Mouse (Mus musculus) frontal cortex, postnatal 25 days (tissue): ENCODE data around the gene Tbrg4.
"Not testable (repeated sequence)": the region's sequence is repeated elsewhere in the genome, so short reads cannot be mapped to it uniquely, and the experiment has no call there.

ENCODE experiments used
- DNase-seq, 2 experiments: peaks; one replicate each; pipeline ENCODE4 v3.0.0; 2022; ENCODE audit warnings: low spot score in 2 of 2

The Tbrg4 gene

DNA sequence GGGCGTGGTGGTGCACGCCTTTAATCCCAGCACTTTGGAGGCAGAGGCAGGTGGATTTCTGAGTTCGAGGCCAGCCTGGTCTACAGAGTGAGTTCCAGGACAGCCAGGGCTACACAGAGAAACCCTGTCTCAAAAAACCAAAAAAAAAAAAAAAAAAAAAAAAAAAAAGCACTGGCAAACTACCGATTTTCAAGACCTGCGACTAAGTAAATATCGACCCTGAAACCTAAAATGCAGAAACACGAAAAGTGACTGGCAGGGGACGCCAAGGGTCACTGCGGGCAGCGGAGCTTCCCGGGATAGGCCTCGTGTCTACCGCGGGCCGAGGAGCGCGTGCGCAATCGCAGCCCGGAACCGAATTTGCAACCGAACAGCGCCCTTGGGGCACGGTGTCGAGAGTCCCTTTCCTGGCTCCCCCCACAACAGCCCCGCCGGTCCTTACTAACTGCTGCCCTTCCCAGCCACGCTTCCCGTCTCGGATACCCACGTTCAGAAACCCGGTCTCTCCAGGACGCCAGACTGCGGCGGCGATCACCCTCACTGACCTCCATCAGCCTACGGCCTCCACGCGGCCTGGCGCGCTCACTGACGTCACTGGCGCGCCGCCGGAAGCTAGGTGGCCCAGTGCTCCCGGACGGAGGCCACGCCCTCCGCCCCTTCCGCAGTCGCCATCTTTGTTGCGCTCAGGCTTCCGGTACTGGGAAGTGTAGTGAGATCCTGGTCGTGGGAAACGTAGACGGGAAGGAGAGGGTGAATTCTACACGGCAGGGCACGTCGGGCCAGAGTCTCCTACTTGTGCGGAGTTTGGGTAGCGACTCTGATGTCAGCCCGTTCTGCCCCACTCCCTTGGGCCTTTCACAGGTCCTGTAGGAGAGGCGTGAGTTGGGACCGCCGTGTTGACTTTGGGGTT lies at the start of gene Tbrg4:
Gene Tbrg4, minus strand, starts transcription at position 590 of the 910 bp plus-strand sequence.
- DNase-seq: peak; percentile 83 to 92

DNA sequence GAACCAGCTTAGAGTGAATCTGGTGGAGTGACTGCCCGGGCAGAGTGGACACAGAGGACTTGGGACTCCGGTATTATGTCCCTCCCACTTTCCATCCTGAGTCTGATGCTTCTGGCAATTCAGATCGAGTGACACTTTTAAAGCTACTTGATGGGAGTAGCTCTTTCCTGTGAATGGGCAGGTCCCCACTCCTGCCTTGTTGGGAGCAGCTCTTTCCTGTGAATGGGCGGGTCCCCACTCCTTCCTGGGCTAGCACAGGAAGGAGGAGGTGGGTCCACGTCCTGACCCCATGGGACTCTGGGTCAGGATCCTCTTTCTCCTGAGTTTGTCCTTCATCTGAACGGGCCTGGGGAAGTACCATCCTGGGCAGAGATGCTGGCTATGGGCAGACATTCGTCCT lies 49.5 kb upstream of the Tbrg4 start:
- no peak for DNase-seq

DNA sequence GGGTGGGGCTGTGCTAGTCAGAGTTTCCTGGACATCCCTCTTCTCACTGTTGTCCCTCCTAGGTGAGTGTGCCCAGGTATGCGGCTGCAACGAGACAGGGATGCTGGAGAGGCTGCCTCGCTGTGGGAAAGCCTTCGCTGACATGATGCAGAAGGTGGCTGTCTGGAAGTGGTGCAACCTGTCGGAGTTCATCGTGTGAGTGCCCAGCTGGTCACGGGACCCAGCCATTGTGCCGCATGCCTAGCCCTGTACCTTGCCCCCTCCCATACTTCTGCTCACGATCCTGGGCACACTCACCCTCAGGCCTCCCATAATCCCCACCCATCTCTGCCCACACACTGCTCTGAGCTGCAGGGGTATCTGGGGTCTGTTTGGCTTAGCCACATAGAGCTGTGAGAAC lies 48.8 kb upstream of the Tbrg4 start:
- no peak for DNase-seq

DNA sequence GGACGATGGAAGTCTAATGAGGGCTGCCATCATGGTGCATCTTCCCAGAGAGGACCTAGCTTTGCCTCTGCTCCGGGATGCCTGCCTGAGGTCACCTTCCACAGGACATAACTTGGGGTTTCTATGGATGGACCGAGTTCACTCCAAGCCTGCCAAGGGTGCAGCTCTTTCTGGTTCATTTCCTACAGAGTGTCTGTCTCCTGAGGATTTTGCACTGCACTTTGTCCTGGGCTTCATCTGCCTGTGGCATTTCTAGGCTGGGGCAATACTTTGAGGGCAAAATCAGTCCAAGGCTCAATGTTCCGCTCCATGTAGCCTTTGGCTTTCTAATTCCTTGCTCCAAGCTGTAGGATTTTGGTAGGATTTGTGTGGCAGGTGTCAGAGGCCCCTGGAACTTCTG lies 45.0 kb upstream of the Tbrg4 start:
- DNase-seq: no peak

DNA sequence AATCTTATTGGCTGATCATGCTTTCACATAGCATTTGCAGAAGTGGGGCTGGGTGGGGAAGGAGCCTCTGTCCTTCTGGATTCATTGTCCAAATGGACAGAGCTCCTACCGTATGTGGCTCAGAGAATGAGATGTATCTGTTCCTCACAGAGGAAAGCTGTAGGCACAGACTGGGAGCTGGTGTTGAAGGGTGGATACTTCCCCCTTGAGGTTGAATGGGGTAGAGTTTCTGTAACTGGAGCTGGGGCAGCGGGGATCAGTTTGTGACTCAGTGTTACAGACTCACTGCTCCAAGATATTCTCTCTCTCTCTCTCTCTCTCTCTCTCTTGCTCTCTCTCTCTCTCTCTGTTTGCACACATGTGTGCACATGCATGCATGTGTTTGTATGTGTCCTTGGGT lies 44.2 kb upstream of the Tbrg4 start:
- no peak for DNase-seq

DNA sequence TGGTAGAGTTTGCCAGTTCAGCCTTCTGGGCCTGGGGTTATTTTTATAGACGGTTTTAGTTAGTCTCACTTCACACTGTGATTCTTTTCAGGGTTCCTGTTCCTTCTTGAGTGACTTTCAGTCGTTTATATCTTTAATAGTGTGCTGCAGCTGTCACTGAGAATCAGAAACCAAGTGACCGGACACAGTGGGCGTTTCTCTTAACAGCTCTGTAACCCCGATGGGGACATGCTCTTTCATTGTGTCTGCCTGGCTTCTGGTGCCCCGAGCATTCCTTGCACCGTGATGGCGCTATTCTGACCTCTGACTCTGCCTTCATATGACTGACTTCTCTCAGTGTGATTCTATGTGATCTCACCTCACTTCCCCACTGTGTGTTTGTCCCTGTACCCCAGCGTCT lies 43.2 kb upstream of the Tbrg4 start:
- DNase-seq: no peak

DNA sequence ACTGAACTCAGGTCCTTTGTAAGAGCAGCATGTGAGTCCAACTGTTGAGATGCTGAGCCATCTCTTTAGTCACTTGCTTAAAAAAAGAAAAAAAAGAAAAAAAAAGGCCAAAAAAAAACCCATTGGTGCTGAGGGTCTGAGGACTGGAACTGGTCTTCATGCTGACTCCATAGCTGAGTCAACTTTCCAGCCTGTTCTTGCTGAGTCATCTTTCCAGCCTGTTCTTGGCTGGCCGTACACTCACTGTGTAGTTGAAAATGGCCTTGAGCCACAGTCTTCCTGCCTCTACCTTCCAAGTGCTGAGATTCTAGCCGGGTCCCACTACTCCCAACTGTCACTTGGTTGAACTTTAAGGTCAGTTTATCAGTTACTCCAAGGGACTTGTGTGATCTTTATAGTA lies 40.8 kb upstream of the Tbrg4 start:
- no peak for DNase-seq

DNA sequence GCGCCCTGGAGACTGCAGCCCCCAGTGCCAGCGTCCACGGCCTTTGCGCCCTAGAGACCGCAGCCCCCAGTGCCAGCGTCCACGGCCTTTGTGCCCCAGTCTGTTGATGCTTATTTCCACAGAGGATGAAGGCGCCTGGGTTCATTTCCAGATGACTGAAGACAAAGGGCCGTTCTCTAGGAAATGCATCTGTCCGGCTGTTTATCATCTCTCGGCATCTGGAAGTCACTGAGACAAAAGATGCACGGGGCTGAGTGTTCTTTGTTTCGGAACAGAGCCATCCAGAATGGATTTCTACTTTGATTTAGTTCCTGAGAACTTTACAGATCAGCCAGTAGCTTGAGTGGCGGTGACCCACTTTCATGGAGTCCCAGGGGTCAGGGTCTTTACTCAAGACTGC lies 35.3 kb upstream of the Tbrg4 start:
- DNase-seq: no peak

DNA sequence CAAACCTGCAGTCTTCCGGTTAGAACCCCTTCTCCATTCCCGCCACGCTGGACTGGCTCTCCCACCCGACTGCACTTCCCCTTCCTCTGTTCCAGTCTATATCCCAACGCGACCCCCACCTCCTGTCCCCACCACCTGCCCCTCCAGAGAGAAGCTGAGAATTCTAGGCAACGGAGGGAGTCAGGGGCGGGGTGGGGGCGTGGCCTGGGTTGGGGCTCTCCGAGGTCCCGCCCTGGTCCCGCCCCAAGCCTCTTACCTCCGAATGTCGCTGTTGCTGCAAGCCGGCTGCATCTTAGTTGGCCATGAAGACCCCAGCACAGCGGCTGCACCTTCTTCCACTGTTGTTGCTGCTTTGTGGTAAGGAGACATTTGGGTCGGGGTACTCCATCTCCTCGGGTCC lies 32.4 kb upstream of the Tbrg4 start, which contains the start of gene Ramp3:
Gene Ramp3, plus strand, starts transcription at position 251 of the 400 bp plus-strand sequence.
- no peak for DNase-seq

DNA sequence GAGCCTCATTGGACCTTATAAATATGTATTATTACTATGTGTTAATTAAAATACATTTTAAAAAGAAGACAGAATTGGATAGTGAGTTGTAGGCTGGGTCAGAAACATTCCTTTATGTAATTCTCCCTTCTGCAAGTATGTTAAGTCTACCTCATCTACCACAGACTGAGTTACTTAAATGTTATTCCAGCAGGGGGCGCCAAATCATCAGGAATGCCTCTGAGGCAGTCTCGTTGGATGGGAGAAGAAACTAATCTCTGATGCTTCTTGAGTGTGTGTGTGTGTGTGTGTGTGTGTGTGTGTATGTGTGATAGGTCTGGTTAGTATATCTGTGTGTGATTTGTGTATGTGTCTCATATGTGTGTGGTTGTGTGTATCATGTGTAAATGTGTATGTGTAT lies 29.0 kb upstream of the Tbrg4 start:
- peak; percentile 64 to 87 for DNase-seq

DNA sequence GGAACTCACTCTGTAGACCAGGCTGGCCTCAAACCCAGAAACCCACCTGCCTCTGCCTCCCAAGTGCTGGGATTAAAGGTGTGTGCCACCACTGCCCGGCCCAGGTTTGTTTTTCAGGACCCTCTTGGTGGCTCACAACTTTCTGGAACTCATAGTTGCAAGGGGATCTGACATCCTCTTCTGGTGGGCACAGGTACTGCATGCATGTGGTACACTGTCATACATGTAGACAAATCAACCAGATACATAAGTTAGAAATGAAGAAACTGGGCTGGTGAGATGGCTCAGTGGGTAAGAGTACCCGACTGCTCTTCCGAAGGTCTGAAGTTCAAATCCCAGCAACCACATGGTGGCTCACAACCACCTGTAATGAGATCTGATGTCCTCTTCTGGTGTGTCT lies 27.1 kb upstream of the Tbrg4 start:
- not testable (repeated sequence) for DNase-seq

DNA sequence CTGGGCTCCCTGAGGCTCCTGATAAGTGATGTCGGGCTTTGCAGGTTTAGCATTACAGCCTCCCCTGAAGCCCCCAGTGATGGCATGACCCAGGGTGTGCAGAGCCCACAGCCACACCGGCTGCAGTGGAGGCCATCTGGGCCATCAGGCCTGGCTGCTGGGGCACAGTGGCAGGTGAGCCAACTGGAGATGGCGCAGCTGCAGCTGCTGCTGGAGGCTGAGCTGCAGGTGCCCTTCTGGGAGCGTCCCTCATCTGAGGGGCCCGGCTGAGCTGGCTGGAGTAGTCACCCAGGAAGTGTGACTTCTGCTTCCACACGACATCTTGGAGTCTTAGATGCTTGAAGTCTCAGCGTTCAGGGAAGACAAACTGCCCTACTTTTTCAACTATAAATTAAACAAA lies 24.7 kb upstream of the Tbrg4 start:
- DNase-seq: no peak

DNA sequence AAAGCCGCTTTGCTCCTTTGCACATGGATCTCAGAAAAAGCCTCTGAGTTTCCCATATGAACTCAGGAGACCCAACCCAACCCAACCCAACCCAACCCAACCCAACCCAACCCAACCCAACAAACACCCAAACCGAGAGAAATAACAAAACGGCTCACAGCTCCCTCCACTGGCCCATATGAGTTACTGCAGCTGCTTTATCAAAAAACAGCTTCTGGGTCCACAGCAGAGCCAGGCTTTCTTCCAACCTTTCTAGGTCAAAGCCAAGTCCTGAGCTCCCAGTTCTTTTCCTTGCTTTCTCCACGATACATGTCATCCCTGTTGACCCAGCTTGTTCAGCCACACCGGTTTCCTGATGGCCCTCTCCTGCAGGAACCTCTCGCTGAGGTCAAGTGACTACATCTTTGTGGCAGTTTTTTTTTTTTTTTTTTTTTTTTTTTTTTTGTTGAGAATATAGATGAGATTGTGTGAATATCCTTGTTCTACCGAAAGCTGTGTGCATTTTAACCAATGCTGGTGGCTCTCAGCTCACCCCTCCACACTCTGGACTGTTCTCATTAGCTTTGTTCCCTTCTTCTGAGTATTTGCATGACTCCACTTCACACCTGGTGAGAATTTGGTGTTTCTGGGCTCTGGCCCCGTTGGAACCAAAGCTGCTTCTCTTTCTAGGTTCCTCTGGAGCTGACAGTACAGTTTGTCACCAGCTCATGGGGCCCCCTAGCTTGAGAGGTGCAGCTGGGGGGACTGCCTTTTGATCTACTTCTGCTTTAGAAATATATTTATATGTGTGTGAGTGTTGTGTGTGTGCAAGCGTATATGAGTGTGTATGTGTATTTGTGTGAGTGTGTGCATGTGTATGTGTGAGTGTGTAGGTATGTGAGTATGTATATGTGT lies 22.2 kb upstream of the Tbrg4 start:
- DNase-seq: no peak

DNA sequence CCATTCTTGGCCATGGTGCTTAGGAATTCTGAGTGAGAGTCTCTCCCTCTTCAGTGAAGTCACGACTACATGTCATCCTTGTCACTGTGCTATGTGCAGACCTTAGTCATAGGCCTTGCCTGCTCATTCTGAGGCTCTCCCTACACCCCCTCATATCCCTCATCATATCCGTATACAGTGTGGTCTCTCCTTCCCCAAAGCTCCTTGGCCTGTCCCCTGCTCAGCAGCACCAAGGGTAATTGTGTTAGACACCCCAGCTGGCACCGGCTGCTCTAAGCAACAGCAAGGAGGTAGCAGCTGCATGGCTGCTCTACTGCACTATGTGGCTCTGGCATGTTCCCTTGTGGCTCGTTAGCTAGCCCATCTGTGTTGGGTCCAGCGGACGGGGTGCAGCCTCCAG lies 18.7 kb upstream of the Tbrg4 start:
- DNase-seq: no peak

DNA sequence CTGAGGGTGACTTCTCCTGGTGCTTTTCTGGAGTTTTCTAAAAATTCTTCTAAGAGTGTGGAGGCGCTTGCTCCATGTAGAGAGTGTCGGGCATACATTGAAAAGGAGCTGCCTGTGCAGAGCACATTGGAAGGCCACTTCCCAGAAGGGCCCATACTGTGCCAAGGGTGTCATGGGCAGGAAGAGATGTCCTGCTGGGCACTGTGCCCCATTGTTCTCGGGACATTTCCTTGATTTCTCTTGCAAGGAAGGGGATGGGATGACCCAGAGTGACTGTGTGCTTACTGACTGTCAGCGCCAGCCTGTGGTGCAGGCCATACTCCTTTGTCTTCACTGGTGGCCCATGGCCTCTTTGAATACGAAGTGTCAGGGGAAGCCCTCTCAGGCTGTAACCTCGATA lies 13.2 kb upstream of the Tbrg4 start:
- DNase-seq: no peak

DNA sequence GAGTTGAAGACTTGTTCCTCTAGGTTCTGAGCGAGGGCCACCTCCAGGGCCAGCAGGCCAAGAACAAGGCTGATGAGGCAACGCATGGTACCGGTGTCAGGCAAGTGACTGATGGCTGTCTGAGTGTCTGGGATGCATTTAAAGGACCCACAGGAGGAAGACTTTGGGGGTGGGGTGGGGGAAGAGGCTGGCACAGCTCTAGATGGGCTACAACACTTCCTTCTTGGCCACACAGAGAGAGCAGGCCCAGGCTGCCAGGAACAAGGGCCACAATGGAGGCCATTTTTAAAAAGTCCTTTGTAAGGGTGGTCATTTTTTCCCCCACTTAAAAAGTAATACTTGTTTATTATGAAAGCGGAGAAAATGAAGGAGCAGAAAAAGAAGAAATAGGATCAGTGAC lies 12.7 kb upstream of the Tbrg4 start, which contains the start of gene Wap:
Gene Wap, minus strand, starts transcription at position 101 of the 400 bp plus-strand sequence.
- DNase-seq: no peak

DNA sequence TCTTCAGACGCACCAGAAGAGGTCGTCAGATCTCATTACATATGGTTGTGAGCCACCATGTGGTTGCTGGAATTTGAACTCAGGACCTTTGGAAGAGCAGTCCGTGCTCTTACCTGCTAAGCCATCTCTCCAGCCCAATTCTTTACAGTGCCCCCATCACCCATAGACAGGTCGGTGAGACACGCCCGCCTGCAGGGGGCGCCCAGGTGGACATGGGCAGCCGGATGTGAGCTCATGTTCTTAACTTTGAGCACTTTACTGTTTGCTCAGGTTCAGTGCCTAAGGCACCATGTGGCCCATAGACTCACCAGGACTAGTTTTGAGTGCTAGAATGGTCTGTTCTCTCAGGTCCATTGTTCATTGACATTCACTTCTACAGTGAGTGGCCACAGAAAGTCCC lies 10.3 kb upstream of the Tbrg4 start:
- DNase-seq: no peak

DNA sequence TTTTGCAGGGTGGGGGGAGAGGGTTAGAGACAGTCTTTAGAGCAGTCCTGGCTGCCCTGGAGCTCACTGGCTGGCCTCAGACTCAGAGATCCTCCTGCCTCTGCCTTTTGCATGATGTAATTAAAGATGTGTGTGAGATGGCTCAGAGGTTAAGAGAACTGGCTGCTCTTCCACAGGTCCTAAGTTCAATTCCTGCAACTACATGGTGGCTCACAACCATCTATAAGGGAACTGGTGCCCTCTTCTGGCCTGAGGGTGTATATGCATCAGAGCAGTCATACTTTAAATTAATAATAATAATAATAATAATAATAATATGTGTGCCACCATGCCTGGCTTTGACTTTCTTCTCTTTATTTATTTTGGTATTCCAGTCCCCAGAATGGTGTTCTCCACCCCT lies 3.8 kb upstream of the Tbrg4 start:
- DNase-seq: no peak

DNA sequence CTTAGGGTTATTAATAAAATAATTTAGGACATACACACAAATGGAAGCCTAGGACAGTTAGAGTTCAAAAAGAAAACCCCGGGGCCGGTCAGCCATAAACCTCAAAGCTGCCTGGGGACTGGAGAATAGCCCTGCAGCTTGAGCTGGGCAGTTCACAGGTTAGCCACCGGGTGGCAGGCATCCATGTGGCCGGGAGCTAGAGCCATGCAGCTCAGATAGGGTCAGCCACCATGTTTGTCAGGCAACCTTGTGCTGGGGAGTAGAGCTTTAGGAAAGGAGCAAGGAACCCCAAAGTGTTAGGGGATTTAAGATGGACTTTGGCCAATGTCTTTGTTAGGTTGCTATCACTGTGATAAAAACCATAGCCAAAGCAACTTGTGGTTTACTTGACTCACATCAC lies 2.7 kb upstream of the Tbrg4 start:
- DNase-seq: no peak

DNA sequence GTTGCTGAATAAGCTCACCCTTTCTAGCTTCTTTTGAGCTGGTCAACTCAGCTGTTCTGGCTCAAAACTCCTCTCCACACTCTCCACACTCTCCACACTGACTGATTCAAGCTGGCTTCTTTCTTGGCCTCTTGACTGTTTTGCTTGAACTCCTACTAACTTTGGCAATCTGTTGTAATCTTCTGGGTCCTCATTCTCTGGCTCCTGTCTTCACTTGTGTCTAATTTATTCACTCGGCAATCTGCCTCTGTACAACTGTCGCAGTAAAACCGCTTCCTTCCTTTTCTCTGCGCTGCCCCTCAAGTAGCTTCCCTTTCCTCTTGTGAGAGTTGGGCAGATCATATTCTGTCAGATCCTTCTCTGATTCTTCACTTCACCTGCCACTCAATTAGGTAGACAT lies 1.9 kb upstream of the Tbrg4 start:
- no peak for DNase-seq

DNA sequence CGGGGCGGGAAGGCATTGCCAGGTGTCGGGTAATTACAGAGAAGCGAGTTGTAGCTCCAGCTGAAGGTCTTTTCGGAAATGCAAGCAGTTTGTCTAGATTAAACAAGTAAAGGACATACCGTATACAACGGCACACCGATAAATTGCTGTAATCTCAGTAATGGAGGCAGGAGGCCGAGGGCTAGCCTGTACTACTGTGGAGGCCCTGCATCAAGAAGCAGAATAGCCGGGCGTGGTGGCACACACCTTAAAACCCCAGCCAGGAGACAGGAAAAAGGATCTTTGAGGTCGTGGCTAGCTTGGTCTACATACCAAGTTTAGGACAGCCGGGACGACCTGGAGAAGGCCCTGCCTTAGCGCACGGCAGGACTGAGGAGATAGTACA lies 513 bp upstream of the Tbrg4 start:
- DNase-seq: no peak

DNA sequence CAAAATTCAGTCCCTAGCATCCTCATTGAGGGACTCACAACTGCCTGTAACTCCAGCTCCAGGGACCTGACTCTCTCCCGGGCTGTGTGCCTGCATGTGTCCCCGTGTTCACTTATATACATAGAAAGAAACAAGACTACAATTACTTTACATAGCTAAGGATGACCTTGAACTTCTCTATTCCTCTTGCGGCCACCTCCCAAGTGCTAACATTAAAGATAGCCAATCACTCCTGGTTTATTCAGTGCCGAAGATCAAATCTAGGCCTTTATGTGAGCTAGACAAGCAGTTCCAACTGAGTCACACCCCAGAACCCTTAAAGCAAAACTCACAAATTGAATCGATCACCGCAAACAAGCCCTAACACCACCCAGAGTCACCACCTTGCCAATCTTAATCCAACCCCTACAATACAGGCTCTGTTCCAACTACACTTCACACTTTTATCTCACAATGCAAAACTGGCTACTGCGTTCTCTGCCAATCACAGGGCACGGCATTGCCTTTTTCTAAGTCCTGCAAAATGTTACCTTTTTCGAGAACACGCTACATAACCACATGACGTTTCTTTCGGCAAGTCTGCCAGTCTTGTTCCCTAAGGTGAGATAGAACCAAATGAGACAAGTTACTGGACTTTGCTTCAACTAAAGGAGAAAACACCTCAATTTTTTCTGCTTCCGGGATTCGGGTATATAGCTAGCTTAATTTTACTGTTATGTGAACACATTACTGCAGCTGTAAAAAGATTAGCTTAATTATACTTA lies 1.1 kb downstream of the Tbrg4 start:
- DNase-seq: no peak
